Mouse (Mus musculus) spleen, adult 12 weeks (tissue): ENCODE measurements around the gene Tpk1.
"Not testable (repeated sequence)": the region's sequence is repeated elsewhere in the genome, so short reads cannot be mapped to it uniquely, and the experiment has no call there.

ENCODE experiments used
- DNase-seq: peaks from one replicate; pipeline ENCODE4 v3.0.0; 2022; ENCODE audit warnings: low spot score

Gene Tpk1

DNA sequence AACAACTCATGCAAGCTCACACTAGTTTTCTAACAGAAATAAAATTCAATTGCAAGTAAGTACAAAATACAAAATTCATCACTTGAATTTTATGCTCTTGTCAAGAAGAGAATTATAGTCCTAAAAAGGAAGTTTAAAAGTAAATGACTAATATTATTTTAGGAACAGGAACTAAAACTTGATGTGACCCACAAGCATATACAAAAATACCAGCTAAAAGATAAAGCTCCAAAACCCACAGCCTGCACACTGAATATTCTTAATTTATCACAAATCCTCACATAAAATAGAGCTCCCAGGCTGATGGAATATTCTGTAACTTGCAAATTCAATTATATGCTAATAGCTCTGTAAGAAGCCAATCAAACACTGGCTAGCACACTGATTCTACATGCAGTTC is 25.5 kb downstream of the Tpk1 start:
- no peak for DNase-seq

DNA sequence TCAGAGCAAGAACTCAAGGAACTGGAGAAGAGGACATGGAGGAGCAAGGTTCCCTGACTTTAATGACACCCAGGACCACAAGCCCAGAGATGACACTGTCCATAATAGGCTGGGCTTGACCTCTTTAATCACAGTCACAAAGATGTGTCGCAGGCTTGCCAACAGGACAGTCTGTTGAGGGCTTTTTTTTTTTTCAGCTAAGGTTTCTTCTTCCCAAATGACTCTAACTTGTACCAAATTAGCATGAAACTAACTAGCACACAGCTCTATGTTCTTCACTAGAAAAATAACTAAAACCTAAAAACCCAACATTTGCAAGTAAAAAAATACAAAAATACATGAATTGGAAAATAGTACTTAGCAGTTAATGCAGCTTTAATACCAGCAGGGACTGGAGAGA is 27.2 kb downstream of the Tpk1 start:
- no peak for DNase-seq

DNA sequence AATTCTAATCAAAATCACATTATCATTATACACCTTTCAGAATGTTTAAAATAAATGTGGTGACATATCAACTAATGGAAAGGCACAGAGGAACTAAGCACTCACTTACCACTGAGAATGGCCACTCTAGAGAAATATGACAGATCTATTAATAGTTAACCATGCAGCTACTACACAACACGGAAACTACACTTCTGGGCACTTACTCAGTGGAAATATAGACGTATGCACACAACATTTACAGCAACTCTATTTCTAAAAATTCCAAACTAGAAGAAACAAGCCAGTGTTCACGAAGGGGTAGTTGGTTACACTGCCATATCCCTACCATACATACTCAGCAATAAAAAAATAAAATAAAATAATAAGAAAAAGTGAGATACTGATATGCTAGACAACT is 28.0 kb downstream of the Tpk1 start:
- no peak for DNase-seq

DNA sequence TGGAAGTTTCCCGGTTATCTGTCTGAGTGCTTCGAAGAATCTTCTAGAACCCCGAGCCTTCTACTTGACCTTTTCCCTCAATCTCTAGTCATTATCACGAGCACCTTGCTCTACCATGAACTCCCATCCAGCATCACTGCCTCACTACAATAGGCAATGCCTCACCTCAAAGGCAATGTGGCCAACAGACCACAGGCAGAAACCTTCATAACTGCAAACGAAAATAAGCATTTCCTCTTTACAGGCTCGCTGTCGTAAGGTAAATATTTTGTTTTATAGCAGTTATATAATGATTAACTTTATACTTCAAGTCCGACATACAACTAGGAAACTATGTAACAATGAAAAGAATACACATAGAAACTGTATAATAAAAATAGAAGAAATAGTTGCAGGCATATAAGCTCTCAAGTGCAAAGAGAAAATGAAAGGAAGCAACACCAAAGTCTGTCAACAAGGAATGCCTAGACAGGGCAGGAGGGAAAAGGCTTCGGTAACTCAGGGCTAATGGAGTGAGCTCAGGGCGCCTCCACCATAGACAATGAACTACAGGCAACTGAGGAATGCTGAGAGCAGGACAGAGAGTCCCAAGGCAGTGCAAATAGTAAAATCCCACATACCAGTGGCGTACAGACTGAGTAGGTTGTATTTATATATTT is 29.0 kb downstream of the Tpk1 start:
- DNase-seq: no peak

DNA sequence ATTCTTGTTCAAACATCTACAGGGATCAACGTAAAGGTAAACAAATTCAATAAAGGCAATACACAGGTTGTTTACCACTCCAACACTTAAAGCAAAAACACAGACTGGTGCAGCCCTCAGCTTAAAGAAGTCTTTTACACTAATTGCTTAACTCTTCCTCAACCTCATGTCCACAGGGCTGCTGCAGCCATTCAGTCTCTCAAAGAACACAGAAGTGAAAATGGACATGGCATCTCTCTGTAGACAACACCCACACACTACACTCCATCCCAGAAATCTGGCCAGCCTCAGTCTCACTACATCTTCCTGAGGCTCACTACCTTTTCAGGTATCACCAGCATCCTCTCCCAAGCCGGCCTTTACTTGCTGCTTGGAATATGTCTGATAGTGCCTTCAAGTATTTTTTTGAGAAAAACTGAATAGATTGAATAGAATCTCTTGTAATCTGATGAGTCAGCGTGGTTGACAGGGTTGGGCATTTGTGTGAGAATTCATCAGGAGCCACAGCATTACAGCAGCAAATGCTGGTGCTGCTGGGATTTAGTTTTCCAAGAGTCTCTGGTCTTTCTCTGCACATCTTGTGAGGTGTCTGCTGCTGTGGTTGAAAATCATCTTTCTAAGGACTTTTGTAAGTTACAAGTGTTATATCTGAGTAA is 32.6 kb downstream of the Tpk1 start:
- DNase-seq: no peak

DNA sequence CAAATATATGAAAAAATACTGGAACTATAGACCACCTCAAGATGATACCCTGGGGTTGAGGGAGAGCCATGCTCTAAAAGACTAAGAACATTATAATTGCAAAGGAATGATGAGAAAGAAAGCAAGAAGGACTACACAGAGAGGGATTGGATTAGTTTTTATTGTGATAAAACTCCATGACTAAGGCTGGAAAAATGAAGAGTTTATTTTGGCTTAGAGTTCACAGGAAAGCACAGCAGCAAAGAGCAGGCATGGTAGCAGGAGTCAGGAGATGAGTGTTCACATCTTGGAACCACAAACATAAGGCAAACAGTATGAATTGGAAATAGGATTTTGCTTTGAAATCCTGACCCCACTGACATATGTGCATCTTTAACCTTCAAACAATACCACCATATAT is 33.2 kb downstream of the Tpk1 start:
- DNase-seq: no peak

DNA sequence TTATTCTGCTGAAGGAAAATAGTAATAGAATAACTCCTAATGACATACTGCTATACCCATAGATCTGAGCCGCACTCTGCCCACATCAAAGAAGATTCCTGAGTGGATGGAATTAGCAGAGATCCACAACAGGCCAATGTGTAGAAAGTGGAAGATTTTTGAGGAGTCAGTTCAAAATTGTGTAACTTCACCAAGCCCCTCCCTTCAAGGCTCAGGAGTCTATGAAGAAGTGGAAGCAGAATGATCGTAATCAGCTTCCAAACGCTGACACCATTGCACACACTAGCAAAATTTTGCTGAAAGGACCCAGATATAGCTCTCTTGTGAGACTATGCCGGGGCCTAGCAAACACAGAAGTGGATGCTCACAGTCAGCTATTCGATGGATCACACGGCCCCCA is 42.6 kb downstream of the Tpk1 start:
- DNase-seq: not testable (repeated sequence)

DNA sequence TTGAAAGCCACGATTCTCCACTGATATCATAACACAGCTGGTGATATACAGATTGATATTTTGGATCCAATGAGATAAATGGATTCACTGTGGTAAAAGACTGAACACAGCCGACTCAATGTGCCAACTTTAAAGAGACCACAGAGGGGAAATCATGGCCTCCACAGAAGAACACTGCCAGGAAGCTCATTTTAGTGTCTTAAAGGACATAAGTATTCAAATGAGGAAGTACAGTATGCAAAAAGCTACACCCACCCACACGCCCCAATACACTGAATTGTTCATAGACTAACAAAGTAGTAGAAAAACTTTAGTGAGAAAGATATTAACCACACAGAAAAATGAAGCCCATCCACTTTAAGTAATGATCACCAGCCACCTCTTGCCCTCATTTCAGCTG is 46.8 kb downstream of the Tpk1 start:
- no peak for DNase-seq

DNA sequence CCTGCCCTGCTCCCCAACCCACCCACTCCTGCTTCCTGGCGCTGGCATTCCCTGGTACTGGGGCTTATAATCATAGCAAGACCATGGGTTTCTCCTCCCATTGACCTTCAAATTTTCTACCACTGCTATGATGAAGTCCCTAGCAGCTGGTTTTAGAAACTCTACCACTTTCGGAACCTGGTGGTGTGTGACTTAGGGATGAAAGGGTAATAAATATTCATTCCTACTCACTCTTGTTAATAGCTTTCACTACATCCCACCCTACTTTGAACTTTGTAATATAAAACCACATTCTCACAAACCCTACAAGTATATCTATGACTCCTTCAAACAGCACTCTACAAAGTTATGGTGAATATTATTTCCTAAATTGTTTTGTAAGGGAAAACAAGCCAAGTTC is 54.3 kb downstream of the Tpk1 start:
- DNase-seq: no peak

DNA sequence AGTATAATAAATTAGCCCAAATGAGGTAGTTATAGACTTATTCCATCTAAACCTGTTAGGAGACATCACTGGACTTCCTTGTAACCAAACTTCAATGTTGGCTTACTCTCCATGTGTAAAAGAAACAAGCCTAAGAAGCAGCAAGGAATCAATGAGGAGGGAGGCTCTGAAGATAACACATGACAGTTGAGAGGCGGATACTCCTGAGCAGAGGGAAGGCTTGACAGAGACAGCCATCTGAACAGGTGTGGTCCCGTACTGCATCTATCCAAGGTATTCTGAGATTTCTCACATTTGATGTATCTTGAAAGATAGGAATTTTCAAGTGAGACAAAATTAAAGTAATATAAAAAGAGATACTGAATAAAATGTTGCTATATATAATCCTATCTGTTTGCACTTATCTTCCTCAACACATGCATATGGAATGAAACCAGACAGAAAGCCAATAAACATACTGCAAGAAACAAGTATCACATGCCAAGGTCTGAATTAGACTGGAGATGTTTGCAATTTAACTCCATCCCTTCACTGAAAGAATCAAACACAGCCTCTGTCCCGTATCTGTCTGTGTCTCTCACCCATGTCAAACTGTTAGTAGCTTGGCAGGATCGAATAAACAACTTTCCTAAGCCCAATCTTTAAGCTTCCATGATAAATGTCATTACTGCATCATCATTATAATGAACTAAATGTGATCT is 75.1 kb downstream of the Tpk1 start:
- no peak for DNase-seq

DNA sequence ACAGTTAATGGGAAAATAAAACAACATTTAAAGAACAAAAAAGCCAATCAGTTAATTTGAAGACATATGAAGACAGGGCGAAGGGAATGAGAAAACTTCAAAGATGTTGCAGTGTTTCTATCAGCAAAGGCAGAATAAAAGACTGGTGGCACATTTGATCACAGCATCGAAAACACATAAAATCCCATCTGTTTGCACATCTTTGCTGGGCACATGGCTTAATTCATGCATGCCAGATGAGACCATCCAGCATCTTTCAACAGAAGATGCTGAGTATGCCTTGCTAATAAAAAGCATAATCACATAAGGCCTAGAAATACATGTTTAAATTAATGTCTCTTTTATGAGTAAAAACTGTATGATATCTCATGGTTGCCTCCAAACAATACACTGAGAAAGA is 80.8 kb downstream of the Tpk1 start:
- DNase-seq: no peak

DNA sequence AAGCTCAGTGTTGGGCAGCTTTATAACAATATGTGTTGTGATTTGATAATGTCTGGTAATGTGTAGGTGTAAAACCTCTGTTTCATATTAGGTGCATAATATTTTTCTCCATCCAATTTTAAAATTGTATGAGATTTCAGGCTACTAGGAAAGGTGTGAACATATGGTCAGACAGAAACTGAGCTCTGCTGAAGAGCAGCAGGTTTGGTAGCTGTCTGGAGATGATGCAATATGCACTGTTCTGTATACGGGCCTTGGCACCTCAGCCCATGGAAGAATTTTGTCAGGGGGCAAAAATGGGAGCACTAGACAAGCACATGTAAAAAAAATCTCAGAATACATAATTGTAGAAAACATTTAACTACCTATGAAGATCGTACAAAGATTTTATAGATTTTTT is 84.3 kb downstream of the Tpk1 start:
- DNase-seq: no peak

DNA sequence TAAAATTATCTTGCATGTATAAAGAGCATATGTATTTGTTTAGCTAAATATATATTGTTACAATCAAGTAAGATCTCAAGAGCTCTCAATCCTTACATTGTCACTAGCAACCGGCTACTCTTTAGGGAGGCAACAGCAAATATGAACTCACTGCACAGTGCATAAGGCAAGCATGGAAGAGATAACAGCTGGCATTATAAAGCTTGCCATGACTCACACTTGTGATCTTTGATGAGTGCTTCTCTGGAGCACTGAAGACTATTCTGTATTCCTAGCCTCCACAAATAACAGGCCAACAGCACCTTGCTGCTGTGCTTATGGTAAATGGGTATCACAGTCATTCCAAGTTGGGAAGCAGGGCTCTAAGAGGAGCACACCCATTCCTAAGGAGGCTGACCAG is 98.2 kb downstream of the Tpk1 start:
- DNase-seq: no peak

DNA sequence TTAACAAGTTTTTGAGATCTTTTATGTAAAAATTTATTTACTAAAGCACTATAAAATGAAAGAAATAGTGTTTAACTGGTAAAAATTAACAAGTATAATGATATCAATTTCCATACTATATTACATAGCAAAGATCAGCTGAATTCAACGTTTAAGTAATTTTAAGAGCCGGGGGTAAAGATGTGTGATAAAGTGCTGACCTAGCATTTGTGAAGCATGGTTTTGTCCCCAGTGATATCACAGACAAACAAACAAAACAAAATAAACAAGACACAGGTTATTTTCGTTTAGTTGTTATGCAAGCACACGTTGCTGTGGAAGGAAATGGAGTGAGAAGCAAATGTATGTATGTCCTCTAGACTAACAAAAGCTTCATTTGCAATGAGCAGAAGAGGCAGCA is 103.6 kb downstream of the Tpk1 start:
- DNase-seq: no peak

DNA sequence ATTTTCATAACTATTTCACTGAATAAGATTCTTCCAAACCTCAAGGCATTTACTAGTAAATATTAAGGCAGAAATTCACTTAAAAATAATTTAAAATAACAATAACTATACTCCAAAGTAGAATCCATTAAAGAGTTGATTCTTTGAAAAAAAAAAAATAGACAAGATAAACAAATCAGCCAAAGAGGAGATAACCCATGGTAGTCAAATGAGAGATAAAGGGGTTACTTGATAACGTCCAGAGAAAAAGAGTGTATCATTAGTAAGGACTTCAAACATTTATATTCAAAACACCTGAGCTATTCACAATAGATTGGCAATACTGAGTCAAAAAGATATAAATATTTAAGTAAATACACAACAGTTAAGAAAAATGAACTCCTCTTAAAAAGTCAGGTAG is 114.7 kb downstream of the Tpk1 start:
- DNase-seq: no peak

DNA sequence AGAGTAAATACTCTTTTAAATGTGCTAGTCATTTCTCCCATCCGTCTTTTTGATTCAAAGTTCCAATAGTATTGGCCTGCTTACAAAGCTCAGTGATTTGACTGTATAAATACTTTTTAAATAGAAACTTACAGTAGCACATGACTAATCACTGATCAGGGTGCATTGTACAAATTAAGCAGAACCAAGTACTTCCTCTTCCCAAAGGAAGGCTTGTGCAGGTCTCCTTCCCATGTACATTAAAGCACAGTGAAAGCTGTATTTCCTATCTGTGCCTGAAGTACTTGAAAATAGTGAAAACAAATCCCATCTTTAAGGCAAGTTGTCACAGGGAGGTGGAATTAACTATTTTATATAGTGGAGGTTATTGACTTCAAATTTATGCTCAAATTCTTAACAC is 119.5 kb downstream of the Tpk1 start:
- no peak for DNase-seq

DNA sequence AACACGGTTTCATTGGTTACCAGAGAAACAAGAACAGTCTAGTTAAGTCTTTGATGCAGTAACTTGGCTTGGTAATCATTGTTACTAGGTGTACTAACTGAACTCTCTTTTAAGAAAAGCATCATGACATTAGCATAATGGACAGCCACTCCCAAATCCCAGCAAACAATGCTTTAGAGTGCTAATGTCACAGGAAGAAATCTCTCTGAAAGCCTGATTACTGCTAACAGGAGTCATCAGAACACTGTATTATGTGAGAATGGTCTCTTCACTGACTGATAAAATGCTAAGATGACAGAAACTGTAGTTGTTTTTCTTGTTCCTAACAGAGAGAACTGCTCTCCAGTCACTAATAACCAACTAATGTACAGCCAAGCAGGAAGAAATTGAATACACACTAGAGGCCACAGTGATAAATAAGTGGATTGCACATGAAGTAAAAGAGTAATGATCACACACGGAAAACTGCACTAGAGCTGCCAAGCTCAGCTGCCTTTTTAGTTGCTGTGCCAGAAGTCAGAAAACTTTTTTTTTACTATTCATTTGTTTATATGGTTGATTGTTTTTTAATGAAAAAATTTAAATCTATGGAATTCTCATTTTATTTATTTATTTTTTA is 128.7 kb downstream of the Tpk1 start:
- DNase-seq: no peak

DNA sequence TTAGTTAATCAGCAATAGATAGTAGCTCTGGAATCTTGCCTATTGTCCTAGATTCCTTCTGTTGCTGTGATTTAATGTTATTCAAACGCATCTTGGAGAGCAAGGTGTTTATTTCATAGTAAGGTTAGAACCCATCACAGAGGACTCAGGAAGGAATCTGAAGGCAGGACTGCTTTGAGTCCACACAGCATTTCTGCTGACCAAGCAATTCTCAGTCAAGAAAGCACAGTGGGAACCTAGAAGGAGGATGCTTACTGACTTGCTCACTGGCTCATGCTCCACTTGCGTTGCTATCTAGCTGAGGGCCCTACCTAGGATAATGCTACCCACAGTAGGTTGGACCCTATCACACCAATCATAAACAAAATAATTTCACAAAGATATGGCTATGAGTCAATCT is 130.6 kb downstream of the Tpk1 start:
- DNase-seq: no peak

DNA sequence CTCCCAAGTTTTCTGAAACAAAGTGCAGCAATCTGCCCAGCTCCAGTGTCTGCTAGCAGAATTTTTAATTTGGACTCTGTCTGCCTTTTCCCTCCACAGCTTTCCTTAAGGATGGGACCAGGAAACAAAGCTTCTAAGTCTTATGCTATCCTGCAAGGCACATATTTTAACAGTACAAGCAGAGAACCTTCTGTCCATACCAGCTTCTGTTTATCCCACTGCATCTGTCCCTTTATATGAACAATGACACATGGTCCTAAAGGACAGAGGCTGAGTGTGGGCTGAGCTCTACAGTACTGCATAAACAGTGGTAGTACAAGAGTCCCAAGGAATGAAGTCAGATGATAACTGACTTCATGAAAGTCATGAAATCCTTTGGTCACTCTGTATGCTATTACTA is 132.8 kb downstream of the Tpk1 start:
- DNase-seq: no peak

DNA sequence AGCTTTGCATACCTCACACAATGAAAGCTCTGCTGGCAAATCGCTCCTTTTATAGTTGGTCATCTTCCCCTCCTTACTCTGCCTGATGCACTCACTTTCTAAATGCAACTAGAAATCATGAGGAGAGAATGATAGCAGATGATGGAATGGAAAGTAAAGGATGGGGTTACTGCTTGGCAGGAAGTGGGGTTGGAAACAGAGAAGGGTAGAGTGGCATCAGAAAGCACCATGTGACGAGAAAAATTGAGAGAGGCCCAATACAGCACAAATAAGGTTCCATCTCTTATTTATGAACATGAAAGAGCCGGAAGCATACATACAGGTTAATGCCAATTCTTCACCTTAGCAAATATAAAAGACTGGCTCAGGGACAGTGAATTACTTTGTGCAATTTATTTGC is 133.3 kb downstream of the Tpk1 start:
- no peak for DNase-seq

DNA sequence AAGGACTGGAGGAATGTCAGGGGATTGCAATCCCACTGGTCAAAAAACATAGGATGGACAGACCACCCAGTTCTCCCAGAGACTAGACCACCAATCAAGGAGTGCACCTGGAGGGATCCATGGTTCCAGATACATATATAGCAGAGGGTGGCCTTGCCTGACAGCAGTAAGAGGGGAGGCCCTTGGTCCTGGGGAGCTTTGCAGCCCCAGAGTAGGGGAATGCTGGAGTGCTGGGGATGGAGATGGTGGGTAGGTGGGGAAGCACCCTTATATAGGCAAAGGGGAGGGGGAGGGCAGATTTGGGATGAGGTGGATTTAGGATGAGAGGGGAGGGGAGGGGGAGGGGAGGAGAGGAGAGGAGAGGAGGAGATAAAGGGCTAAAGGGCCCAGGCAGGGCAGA is 134.1 kb downstream of the Tpk1 start:
- no peak for DNase-seq

DNA sequence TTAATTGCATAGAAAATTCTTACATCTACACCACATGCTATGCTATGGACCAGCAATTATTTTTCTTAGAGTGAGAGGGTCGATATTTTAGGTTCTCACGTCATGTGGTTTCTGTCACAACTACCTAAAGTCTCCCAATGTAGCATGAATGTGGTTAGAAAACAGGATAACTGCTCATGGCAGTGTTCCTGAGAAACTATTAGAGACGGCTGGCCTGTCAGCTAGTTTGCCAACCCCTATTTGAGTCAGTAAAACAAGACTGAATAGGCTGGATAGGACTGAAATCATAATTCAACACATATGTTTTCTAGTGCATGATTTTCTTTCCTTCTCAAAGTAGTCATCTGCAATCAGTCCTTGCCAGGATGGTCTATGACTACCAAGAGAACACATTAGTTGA is 137.1 kb downstream of the Tpk1 start:
- no peak for DNase-seq

DNA sequence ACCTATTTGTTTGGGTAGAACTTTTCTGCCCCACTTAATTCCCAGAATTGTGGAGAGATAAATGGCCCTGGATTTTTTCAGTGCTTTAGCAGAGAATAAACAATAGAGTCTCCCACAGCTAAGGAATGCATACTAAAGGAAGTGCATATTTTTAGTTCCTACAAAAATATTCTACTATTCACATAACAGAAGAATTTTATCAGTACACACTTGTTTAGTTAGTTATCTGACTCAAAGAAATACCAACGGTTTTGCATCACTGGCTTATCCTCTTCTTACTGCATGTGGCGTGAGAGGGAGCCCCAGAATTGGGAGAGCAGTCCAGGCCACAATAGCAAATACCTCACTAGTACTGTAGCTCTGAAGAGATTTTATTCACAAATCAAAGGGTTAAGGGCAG is 141.1 kb downstream of the Tpk1 start:
- no peak for DNase-seq
